Mouse (Mus musculus) heart, adult 2 months (tissue): ENCODE measurements around the gene Arhgap29. TPM values are rescaled to one million over a fixed set of nuclear protein-coding genes. Genes with fewer than 3 reads are reported as not detected.

ENCODE experiments used
- DNase-seq, 2 experiments: peaks; one replicate each; pipeline ENCODE4 v3.0.0; 2021
- H3K27ac ChIP-seq: fragments of 200-600 bp; 2 replicates; pipeline ENCODE4 v1.8.1; 2022
- H3K27me3 ChIP-seq: fragments of 200-500 bp; 2 replicates; pipeline ENCODE4 v1.6.1; 2012; ENCODE audit warnings: mild to moderate bottlenecking, low read length, inconsistent platforms, mixed read lengths; ENCODE audit not compliant: control insufficient read depth, insufficient read depth
- H3K36me3 ChIP-seq: fragments of 200-500 bp; 2 replicates; pipeline ENCODE4 v1.6.1; 2012; ENCODE audit warnings: low read length, inconsistent platforms; ENCODE audit not compliant: control insufficient read depth, insufficient read depth
- H3K4me1 ChIP-seq: fragments of 200-500 bp; 2 replicates; pipeline ENCODE4 v1.6.1; 2011; ENCODE audit warnings: low read length; ENCODE audit not compliant: control insufficient read depth, insufficient read depth
- H3K4me3 ChIP-seq: fragments of 200-600 bp; 2 replicates; pipeline ENCODE4 v1.8.1; 2022
- H3K79me2 ChIP-seq: fragments of 200-500 bp; replicated peaks from 2 replicates; pipeline ENCODE4 v1.6.1; 2012; ENCODE audit warnings: mild to moderate bottlenecking, inconsistent platforms, low read length, moderate library complexity, mixed read lengths; ENCODE audit not compliant: control insufficient read depth, insufficient read depth
- H3K9ac ChIP-seq: fragments of 200-500 bp; 2 replicates; pipeline ENCODE4 v1.6.1; 2012; ENCODE audit warnings: low read depth, mild to moderate bottlenecking, control low read depth, inconsistent platforms, low read length, mixed read lengths
- CTCF ChIP-seq: fragments of 200-600 bp; IDR thresholded peaks from 2 replicates; pipeline ENCODE4 v1.8.1; 2022; ENCODE audit warnings: antibody characterized with exemption, mild to moderate bottlenecking, moderate library complexity
- EP300 ChIP-seq: fragments of 200-500 bp; IDR thresholded peaks from 2 replicates; pipeline ENCODE4 v1.6.1; 2011; ENCODE audit warnings: low read depth, low read length, control low read depth; ENCODE audit not compliant: insufficient read depth
- POLR2A ChIP-seq: fragments of 200-500 bp; IDR thresholded peaks from 2 replicates; pipeline ENCODE4 v1.6.1; 2011; ENCODE audit warnings: mild to moderate bottlenecking, low read depth, low read length, control low read depth; ENCODE audit not compliant: insufficient read depth
- WGBS: fragments of 180-500 bp; shearing (Covaris S2); methylation state at CpG from one replicate; pipeline ENCODE4 v1.1.7; 2018; 5-methylcytosine and 5-hydroxymethylcytosine counted together
- intact Hi-C: fragments of 180-260 bp; cut with DNase I; formaldehyde crosslinking; loops from one replicate; pipeline ENCODE4 v1.15.1; 2025
- long read RNA-seq: library from polyadenylated mRNA; stranded (forward); transcript quantifications from one replicate; pipeline ENCODE4 v2.0.0, GENCODE M21; 2021
- polyA plus RNA-seq: library from polyadenylated mRNA; depleted of rRNA; stranded (reverse); fragments of >200 nt; gene quantifications from 2 replicates; pipeline ENCODE4 v1.2.3, GENCODE M21; 2012; rRNA removed
- total RNA-seq, 2 experiments: library from RNA; stranded (reverse); gene quantifications; 2 replicates each; pipeline ENCODE4 v1.2.3; 2021

The Arhgap29 gene
- total RNA-seq = 10 to 100 TPM; 38.6 to 41.2 TPM
- polyA plus RNA-seq = 30.7 and 57.0 TPM in 2 replicates
- long read RNA-seq, full-length matches to known transcripts = 6 of 13 reads
- long read RNA-seq, partial matches to known transcripts = 2 of 13 reads
- long read RNA-seq, other reads (novel, unspliced or antisense) = 5 of 13 reads

- H3K27ac ChIP-seq = peak within 1 kb of the TSS; percentile 98
- intact Hi-C loops = loop anchor here (10.0 kb wide), 1 partner anchor 323 kb away; the partner anchor contains the start of gene Dnttip2
- DNase-seq = no peak
- H3K9ac ChIP-seq = peak within 1 kb of the TSS; percentile 95
- H3K4me3 ChIP-seq = peak within 1 kb of the TSS; percentile 91
- H3K4me1 ChIP-seq = no peaks in the 10 kb centered on the region; the same call in 1 of the 2 replicates
- H3K36me3 ChIP-seq = peaks cover 13% of the 10 kb centered on the region
- H3K27me3 ChIP-seq = no peaks in the 10 kb centered on the region
- no peak for TF ChIP-seq EP300
- no peak for TF ChIP-seq POLR2A
- no peak for TF ChIP-seq CTCF
- WGBS = 92% methylated on average over 8 of the region's 8 CpGs
- 0 out of 2 replicates have a peak, but pooled peaks cover 2% of the 10 kb centered on the region for H3K79me2 ChIP-seq
These were observed at the start of gene Arhgap29 for GRCm38 (mm10) chr3:121952041-121952591. Arhgap29 (plus strand) TSS chr3:121952541.

- no peaks in the 10 kb centered on the region for H3K27me3 ChIP-seq
- intact Hi-C loops = no loop called here
- H3K27ac ChIP-seq = peak overlapping the region; percentile 74
- H3K36me3 ChIP-seq = peaks cover 2% of the 10 kb centered on the region; the same call in 1 of the 2 replicates
- H3K9ac ChIP-seq = no peak overlapping the region
- TF ChIP-seq CTCF (no peak), POLR2A (no peak), EP300 (no peak)
- no peak overlapping the region for H3K4me3 ChIP-seq
- no peak for DNase-seq
- WGBS = 57% methylated on average over 5 of the region's 5 CpGs
- H3K79me2 ChIP-seq = no peaks in the 10 kb centered on the region
- H3K4me1 ChIP-seq = peaks cover 12% of the 10 kb centered on the region
These were observed 49.6 kb upstream of the Arhgap29 start for GRCm38 (mm10) chr3:121902729-121903128.

- DNase-seq = no peak
These were observed 49.1 kb upstream of the Arhgap29 start for GRCm38 (mm10) chr3:121903286-121903685.

GRCm38 (mm10) chr3:121903695-121904094, 48.6 kb upstream of the Arhgap29 start:
- WGBS = 86% methylated on average over 8 of the region's 8 CpGs
- Histone ChIP-seq H3K27ac (no peak overlapping the region), H3K27me3 (no peaks in the 10 kb centered on the region), H3K79me2 (no peaks in the 10 kb centered on the region), H3K4me3 (no peak overlapping the region), H3K9ac (no peak overlapping the region), H3K36me3 (peaks cover 2% of the 10 kb centered on the region; the same call in 1 of the 2 replicates), H3K4me1 (peaks cover 12% of the 10 kb centered on the region)
- TF ChIP-seq POLR2A = no peak
- no peak for TF ChIP-seq CTCF
- TF ChIP-seq EP300 = no peak
- no peak for DNase-seq
- intact Hi-C loops = no loop called here

More at GRCm38 (mm10) chr3:121903286-121903685, 49.1 kb upstream of the Arhgap29 start:
- Histone ChIP-seq H3K9ac (no peak overlapping the region), H3K27ac (no peak overlapping the region; the same call in 1 of the 2 replicates), H3K79me2 (no peaks in the 10 kb centered on the region), H3K4me1 (peaks cover 12% of the 10 kb centered on the region), H3K36me3 (peaks cover 2% of the 10 kb centered on the region; the same call in 1 of the 2 replicates), H3K27me3 (no peaks in the 10 kb centered on the region), H3K4me3 (no peak overlapping the region)
- WGBS = 80% methylated on average over 4 of the region's 4 CpGs
- intact Hi-C loops = no loop called here
- no peak for TF ChIP-seq EP300
- TF ChIP-seq CTCF = no peak
- no peak for TF ChIP-seq POLR2A

- H3K4me3 ChIP-seq = no peak overlapping the region
- no peak for DNase-seq
- TF ChIP-seq CTCF (no peak), EP300 (no peak), POLR2A (no peak)
- WGBS = 94% methylated on average over 2 of the region's 2 CpGs
- no peaks in the 10 kb centered on the region for H3K27me3 ChIP-seq
- no peaks in the 10 kb centered on the region for H3K79me2 ChIP-seq
- peaks cover 6% of the 10 kb centered on the region for H3K36me3 ChIP-seq
- no peak overlapping the region for H3K9ac ChIP-seq
- no peak overlapping the region for H3K27ac ChIP-seq
- peaks cover 14% of the 10 kb centered on the region for H3K4me1 ChIP-seq
- intact Hi-C loops = no loop called here
These were observed 47.9 kb upstream of the Arhgap29 start for GRCm38 (mm10) chr3:121904476-121904875.

DNA sequence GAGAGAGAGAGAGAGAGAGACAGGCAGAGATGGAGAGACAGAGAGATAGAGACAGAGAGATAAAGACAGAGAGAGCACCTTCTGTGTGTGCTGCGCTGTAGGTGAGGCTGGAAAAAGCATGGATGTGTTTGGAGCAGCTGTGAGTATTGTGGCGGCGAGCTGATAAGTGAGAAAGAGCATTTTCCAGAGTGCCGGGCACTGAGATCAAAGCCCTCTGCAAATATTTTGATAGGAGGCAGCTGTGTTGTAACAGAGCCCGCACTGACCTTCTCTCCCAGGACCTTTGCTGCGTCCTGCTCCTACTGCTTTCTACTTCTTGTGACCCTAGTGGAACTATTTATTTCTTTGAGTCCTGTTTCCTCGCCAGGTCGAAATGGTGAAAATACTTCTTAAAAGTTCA, 45.7 kb upstream of the Arhgap29 start:
- H3K27ac ChIP-seq = no peak overlapping the region
- peaks cover 12% of the 10 kb centered on the region for H3K4me1 ChIP-seq
- TF ChIP-seq CTCF (no peak), EP300 (no peak), POLR2A (no peak)
- no peak overlapping the region for H3K4me3 ChIP-seq
- H3K79me2 ChIP-seq = no peaks in the 10 kb centered on the region
- WGBS = 39% methylated on average over 8 of the region's 8 CpGs
- DNase-seq = no peak
- H3K36me3 ChIP-seq = peaks cover 6% of the 10 kb centered on the region
- H3K9ac ChIP-seq = no peak overlapping the region
- H3K27me3 ChIP-seq = no peaks in the 10 kb centered on the region
- intact Hi-C loops = no loop called here
